Mouse (Mus musculus): ENCODE measurements around the gene Gm10645.

DNA sequence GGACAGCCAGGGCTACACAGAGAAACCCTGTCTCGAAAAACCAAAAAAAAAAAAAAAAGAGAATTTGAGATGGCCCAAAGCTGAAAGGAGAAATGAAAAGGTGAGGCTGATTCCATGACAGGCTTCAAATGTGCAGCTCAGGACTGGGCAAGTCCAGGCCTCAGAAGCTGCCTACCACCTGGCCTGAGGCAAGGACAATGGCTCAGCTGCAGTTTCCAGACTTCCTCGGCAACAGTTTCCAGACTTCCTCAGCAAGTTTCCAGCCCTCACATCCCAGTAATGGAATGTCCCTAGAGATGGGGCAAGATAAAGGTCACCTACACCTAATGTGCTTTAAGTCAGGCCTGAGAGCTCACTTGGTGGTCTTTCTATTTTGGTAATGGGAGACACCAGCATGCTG is 13.9 kb downstream of the Gm10645 start:
- TF ChIP-seq POLR2A (IDR thresholded peaks at IDR 0.05; ENCODE audit: low read depth, low read length) (no peak), CTCF (IDR thresholded peaks at IDR 0.05; ENCODE audit: extremely low read depth, insufficient read depth, insufficient read length, insufficient replicate concordance) (no peak)

Data from spleen, adult 2 months (tissue).